Mouse (Mus musculus) cortical plate, adult 2 months (tissue): ENCODE measurements around the gene Mark3.

Experiments used
- CTCF ChIP-seq: fragments of 200-500 bp; IDR thresholded peaks from 2 replicates; pipeline ENCODE4 v1.5.1; 2011; ENCODE audit warnings: mild to moderate bottlenecking, control low read depth, low read length; ENCODE audit not compliant: insufficient read depth; ENCODE audit errors: extremely low read depth
- POLR2A ChIP-seq: fragments of 200-500 bp; IDR thresholded peaks from 2 replicates; pipeline ENCODE4 v1.6.1; 2011; ENCODE audit warnings: mild to moderate bottlenecking, low read length, control low read depth; ENCODE audit not compliant: insufficient read depth; ENCODE audit errors: extremely low read depth

DNA sequence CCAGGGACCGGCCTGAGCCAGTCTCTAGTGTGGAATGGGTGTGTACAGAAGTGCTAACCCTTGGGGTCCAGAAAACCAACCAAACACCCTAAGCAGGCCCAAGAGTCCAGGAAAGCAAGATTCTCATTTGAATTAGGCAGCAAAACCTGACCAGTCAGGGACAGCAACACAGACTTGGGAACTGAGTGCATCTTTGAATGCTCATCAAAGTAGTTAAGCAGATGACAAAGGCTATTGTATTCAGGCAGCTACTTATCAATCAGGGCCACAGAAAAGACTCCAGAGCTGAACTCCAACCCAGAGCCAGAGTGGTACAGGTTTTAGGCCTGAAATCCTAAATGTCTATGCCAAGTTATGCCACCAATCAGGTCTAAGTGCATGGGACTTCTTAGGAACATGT lies 86.3 kb downstream of the Mark3 start:
- TF ChIP-seq POLR2A (no peak), CTCF (no peak)
